Mouse (Mus musculus) MEL (cell line): ENCODE measurements around the gene Nsl1. TPM values are rescaled to one million over a fixed set of nuclear protein-coding genes. Genes with fewer than 3 reads are reported as not detected.
"Not testable (repeated sequence)": the region's sequence is repeated elsewhere in the genome, so short reads cannot be mapped to it uniquely, and the experiment has no call there.

Source experiments
- DNase-seq: peaks from one replicate; pipeline ENCODE4 v3.0.0; 2011; ENCODE audit warnings: low read depth, low spot score
- H3K27ac ChIP-seq: 2 replicates; pipeline ENCODE4 v1.5.1; 2012; ENCODE audit warnings: low read depth, mild to moderate bottlenecking, control low read depth, low read length, moderate library complexity; ENCODE audit not compliant: control insufficient read depth
- H3K27me3 ChIP-seq, 2 experiments: fragments of 150-350 bp in 1 of 2; sonication (generic) in 1 of 2; 2 replicates each; pipeline ENCODE4 v1.6.1; 2012; ENCODE audit warnings: low read length in 2 of 2, mild to moderate bottlenecking in 2 of 2, improper control_type of control experiment in 1 of 2, moderate library complexity in 1 of 2; ENCODE audit not compliant: insufficient read depth in 2 of 2, control insufficient read depth in 1 of 2
- H3K36me3 ChIP-seq, 2 experiments: 2 replicates each; pipeline ENCODE4 v1.6.1; 2012 to 2014; ENCODE audit warnings: low read length in 2 of 2, improper control_type of control experiment in 1 of 2, inconsistent platforms in 1 of 2, mild to moderate bottlenecking in 1 of 2; ENCODE audit not compliant: insufficient read depth in 2 of 2, control insufficient read depth in 1 of 2
- H3K4me1 ChIP-seq, 2 experiments: fragments of 150-350 bp in 1 of 2; sonication (generic) in 1 of 2; 2 replicates each; pipeline ENCODE4 v1.6.1; 2012; ENCODE audit warnings: low read length in 2 of 2, improper control_type of control experiment in 1 of 2, mild to moderate bottlenecking in 1 of 2; ENCODE audit not compliant: insufficient read depth in 2 of 2, control insufficient read depth in 1 of 2
- H3K4me3 ChIP-seq, 2 experiments: fragments of 150-350 bp in 1 of 2; sonication (generic) in 1 of 2; 2 replicates each; pipeline ENCODE4 v1.5.1; 2012; ENCODE audit warnings: low read depth in 2 of 2, low read length in 2 of 2, mild to moderate bottlenecking in 2 of 2, moderate library complexity in 2 of 2, control low read depth in 1 of 2, improper control_type of control experiment in 1 of 2; ENCODE audit not compliant: control insufficient read depth in 1 of 2, insufficient read depth in 1 of 2
- H3K79me2 ChIP-seq: 2 replicates; pipeline ENCODE4 v1.6.1; 2012; ENCODE audit warnings: mild to moderate bottlenecking, low read length, moderate library complexity; ENCODE audit not compliant: control insufficient read depth, poor library complexity, insufficient read depth
- H3K9ac ChIP-seq: 2 replicates; pipeline ENCODE4 v1.6.1; 2012; ENCODE audit warnings: low read depth, mild to moderate bottlenecking, control low read depth, low read length, moderate library complexity; ENCODE audit not compliant: control insufficient read depth, poor library complexity, severe bottlenecking
- H3K9me3 ChIP-seq: fragments of 150-350 bp; sonication (generic); replicated peaks from 2 replicates; pipeline ENCODE4 v1.6.1; 2012; ENCODE audit warnings: mild to moderate bottlenecking, low read length, improper control_type of control experiment, moderate library complexity; ENCODE audit not compliant: insufficient read depth
- CHD2 ChIP-seq: IDR thresholded peaks from 2 replicates; pipeline ENCODE4 v1.6.1; 2011; ENCODE audit warnings: low read length, improper control_type of control experiment
- EP300 ChIP-seq, 2 experiments: IDR thresholded peaks; 2 replicates each; pipeline ENCODE4 v1.6.1; 2011; ENCODE audit warnings: improper control_type of control experiment in 2 of 2, low read length in 2 of 2, low read depth in 1 of 2, mild to moderate bottlenecking in 1 of 2
- ETS1 ChIP-seq: IDR thresholded peaks from 2 replicates; pipeline ENCODE4 v1.6.1; 2012; ENCODE audit warnings: low read depth, mild to moderate bottlenecking, inconsistent platforms, low read length, improper control_type of control experiment, moderate library complexity
- GABPA ChIP-seq: IDR thresholded peaks from 2 replicates; pipeline ENCODE4 v1.6.1; 2012; ENCODE audit warnings: low read depth, mild to moderate bottlenecking, inconsistent platforms, low read length, improper control_type of control experiment, moderate library complexity
- GATA1 ChIP-seq: IDR thresholded peaks from 2 replicates; pipeline ENCODE4 v1.6.1; 2011; ENCODE audit warnings: low read depth, low read length, improper control_type of control experiment
- HCFC1 ChIP-seq: IDR thresholded peaks from 2 replicates; pipeline ENCODE4 v1.6.1; 2012; ENCODE audit warnings: low read depth, mild to moderate bottlenecking, inconsistent platforms, low read length, improper control_type of control experiment, moderate library complexity
- KAT2A ChIP-seq: conservative IDR thresholded peaks from 2 replicates; pipeline ENCODE4 v1.6.1; 2012; ENCODE audit warnings: low read depth, low read length, improper control_type of control experiment, inconsistent platforms
- MEF2A ChIP-seq: IDR thresholded peaks from 2 replicates; pipeline ENCODE4 v1.6.1; 2014; ENCODE audit warnings: low read depth, mild to moderate bottlenecking, inconsistent platforms, low read length, improper control_type of control experiment; ENCODE audit not compliant: poor library complexity, insufficient replicate concordance, severe bottlenecking; ENCODE audit errors: extremely low read depth
- MXI1 ChIP-seq: IDR thresholded peaks from 2 replicates; pipeline ENCODE4 v1.6.1; 2011; ENCODE audit warnings: mild to moderate bottlenecking, low read depth, low read length, improper control_type of control experiment
- MYB ChIP-seq: IDR thresholded peaks from 2 replicates; pipeline ENCODE4 v1.6.1; 2011; ENCODE audit warnings: mild to moderate bottlenecking, low read depth, low read length, improper control_type of control experiment
- POLR2A ChIP-seq, 2 experiments: IDR thresholded peaks; 2 replicates each; pipeline ENCODE4 v1.6.1; 2011 to 2012; ENCODE audit warnings: low read length in 2 of 2, mild to moderate bottlenecking in 2 of 2, control low read depth in 1 of 2, improper control_type of control experiment in 1 of 2, low read depth in 1 of 2, moderate library complexity in 1 of 2; ENCODE audit not compliant: control insufficient read depth in 1 of 2, insufficient read depth in 1 of 2, poor library complexity in 1 of 2
- POLR2AphosphoS2 ChIP-seq: IDR thresholded peaks from 2 replicates; pipeline ENCODE4 v1.6.1; 2011; ENCODE audit warnings: low read length, improper control_type of control experiment
- RAD21 ChIP-seq: IDR thresholded peaks from 2 replicates; pipeline ENCODE4 v1.6.1; 2011; ENCODE audit warnings: mild to moderate bottlenecking, low read depth, low read length, improper control_type of control experiment
- TCF12 ChIP-seq: IDR thresholded peaks from 2 replicates; pipeline ENCODE4 v1.6.1; 2014; ENCODE audit warnings: low read depth, mild to moderate bottlenecking, inconsistent platforms, low read length, improper control_type of control experiment, moderate library complexity
- UBTF ChIP-seq: IDR thresholded peaks from 2 replicates; pipeline ENCODE4 v1.6.1; 2012; ENCODE audit warnings: low read depth, mild to moderate bottlenecking, inconsistent platforms, low read length, improper control_type of control experiment, moderate library complexity, borderline replicate concordance; ENCODE audit not compliant: insufficient read depth
- ZC3H11A ChIP-seq: IDR thresholded peaks from 2 replicates; pipeline ENCODE4 v1.6.1; 2012; ENCODE audit warnings: low read depth, mild to moderate bottlenecking, inconsistent platforms, low read length, improper control_type of control experiment
- ZKSCAN1 ChIP-seq: IDR thresholded peaks from 2 replicates; pipeline ENCODE4 v1.6.1; 2012; ENCODE audit warnings: low read depth, mild to moderate bottlenecking, inconsistent platforms, low read length, improper control_type of control experiment, moderate library complexity
- polyA plus RNA-seq, 2 experiments: library from polyadenylated mRNA; stranded (reverse) in 1 of 2; unstranded in 1 of 2; fragments of >175 nt in 1 of 2; fragments of >200 nt in 1 of 2; gene quantifications; 2 replicates each; pipeline versions ENCODE4 v1.2.1 to v1.2.4; 2012; ENCODE audit warnings: low replicate concordance in 2 of 2, low read depth in 1 of 2; ENCODE audit not compliant: insufficient read length in 2 of 2, insufficient read depth in 1 of 2, missing spikeins in 1 of 2
- total RNA-seq: library from RNA; depleted of rRNA; stranded (reverse); fragments of 300-350 nt; gene quantifications from 2 replicates; pipeline ENCODE4 v1.2.3, GENCODE M21; 2012

Nsl1 gene
- total and polyA plus RNA-seq, 3 experiments = 24.2 to 41.9 TPM; not detected in 1

DNA sequence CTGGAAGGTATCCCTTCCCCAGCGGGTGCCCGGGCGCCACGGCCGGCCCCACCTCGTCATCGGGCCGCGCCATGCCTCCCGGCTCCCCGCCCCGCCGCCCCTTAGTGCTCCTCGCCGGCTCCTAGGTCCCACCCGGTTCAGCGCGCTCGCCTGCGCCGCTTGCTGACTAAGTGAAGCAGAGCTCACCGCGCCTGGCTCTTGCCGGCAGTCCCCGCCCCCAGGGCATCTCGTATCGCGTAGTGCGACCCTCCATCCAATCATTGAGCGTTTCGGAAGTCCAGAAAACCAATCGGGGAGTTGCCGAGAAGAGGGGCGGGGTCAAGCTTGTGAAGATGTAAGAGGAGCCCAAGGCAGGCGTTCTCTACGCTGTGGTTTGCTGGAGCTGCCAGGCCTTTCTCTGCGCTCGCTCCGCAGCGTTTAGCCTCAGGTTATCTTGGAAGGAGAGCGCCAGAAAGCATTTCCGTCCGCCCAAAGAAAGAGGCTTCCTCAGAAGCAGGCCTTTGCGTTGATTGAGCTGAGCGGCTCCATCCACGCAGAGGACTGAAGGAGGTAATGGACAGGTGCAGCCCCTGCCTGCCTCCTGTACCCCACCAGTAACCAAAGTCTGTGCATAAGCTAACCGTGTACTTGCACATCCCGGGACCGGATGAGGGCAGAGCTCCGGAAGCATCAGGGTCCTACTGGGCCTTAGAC is 36.6 kb upstream of the Nsl1 start, which contains the start of gene Flvcr1 (continued):
- TF ChIP-seq EP300 (IDR thresholded peaks at IDR 0.05; ENCODE audit: low read depth in 1 of 2, low read length in 2 of 2) (no peak), CHD2 (no peak), UBTF (peak; percentile 96)

DNA sequence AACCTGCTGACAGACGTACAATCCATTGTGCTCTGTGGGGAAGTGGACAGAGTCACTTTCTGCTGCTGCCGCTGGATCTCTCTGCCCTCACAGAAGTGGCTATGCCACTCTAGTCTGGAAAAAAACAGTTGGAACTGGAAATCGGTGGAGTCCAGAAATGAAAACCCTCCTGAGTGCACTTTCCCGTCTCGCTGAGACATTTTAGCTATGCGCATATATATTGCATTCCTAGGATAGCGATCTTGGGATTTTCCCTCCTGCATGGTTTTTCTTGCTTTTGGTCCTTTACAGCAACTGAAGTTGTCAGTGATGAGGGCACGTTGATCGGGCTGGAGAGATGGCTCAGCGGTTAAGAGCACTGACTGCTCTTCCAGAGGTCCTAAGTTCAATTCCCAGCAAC is 32.6 kb upstream of the Nsl1 start:
- Histone ChIP-seq H3K4me3 (no peak overlapping the region), H3K79me2 (peaks cover 7% of the 10 kb centered on the region), H3K27me3 (no peaks in the 10 kb centered on the region), H3K9ac (no peak overlapping the region), H3K4me1 (peaks cover 4 to 13% of the 10 kb centered on the region in 2 experiments), H3K36me3 (peaks cover 0 to 3% of the 10 kb centered on the region in 2 experiments; a peak in 2 of 4 replicates), H3K9me3 (no peaks in the 10 kb centered on the region), H3K27ac (no peak overlapping the region)
- no peak for DNase-seq
- TF ChIP-seq ZC3H11A (no peak), UBTF (no peak), ZKSCAN1 (no peak), GABPA (no peak), MEF2A (no peak), EP300 (IDR thresholded peaks at IDR 0.05; ENCODE audit: low read depth in 1 of 2, low read length in 2 of 2) (no peak), POLR2AphosphoS2 (no peak), POLR2A (IDR thresholded peaks at IDR 0.05; ENCODE audit: control insufficient read depth in 1 of 2, insufficient read depth in 1 of 2, low read depth in 1 of 2, low read length in 2 of 2, poor library complexity in 1 of 2) (no peak), HCFC1 (no peak), KAT2A (no peak), RAD21 (no peak), TCF12 (no peak), MYB (no peak)

DNA sequence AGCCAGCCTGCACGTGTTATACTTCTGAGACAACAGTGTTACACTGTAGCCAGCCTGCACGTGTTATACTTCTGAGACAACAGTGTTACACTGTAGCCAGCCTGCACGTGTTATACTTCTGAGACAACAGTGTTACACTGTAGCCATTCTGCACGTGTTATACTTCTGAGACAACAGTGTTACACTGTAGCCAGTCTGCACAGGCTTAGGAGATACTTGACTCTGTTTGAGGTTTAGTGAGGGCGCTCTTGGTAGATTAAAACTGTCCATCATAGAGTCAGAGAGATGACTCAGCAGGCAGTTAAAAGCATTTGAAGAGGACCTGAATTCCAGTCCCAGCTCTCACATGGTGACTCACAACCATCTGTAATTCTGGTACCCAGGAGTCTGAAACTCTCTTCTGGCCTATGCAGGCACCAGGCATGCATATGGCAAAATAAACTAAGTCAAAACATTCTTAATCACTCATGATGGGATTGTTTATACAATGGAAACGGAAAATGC is 31.8 kb upstream of the Nsl1 start:
- H3K9ac ChIP-seq, H3K27ac ChIP-seq, H3K79me2 ChIP-seq, H3K27me3 ChIP-seq, H3K36me3 ChIP-seq, H3K9me3 ChIP-seq, H3K4me3 ChIP-seq: not testable (repeated sequence)
- H3K4me1 ChIP-seq = peaks cover 4 to 13% of the 10 kb centered on the region in 2 experiments
- TF ChIP-seq GATA1 = 0 out of 2 replicates have a peak, but pooled peaks have one; percentile 17
- TF ChIP-seq MXI1 = 0 out of 2 replicates have a peak, but pooled peaks have one; percentile 14
- 0 out of 4 replicates have a peak, but pooled peaks of 1 of the 2 experiments have one; percentile 15 for TF ChIP-seq EP300 (IDR thresholded peaks at IDR 0.05; ENCODE audit: low read depth in 1 of 2, low read length in 2 of 2)
- TF ChIP-seq ETS1 = 0 out of 2 replicates have a peak, but pooled peaks have one; percentile 19
- DNase-seq = peak; percentile 76
